Mouse (Mus musculus) urinary bladder, postnatal 4 days (tissue): ENCODE results near the gene Tbx5.
A peak's percentile ranks its signal among the peaks of the same experiment; 100 is the strongest.

Experiments
- DNase-seq, 2 experiments: peaks; one replicate each; pipeline ENCODE4 v3.0.0; 2021 to 2022; ENCODE audit warnings: low spot score in 2 of 2

Tbx5 gene

DNA sequence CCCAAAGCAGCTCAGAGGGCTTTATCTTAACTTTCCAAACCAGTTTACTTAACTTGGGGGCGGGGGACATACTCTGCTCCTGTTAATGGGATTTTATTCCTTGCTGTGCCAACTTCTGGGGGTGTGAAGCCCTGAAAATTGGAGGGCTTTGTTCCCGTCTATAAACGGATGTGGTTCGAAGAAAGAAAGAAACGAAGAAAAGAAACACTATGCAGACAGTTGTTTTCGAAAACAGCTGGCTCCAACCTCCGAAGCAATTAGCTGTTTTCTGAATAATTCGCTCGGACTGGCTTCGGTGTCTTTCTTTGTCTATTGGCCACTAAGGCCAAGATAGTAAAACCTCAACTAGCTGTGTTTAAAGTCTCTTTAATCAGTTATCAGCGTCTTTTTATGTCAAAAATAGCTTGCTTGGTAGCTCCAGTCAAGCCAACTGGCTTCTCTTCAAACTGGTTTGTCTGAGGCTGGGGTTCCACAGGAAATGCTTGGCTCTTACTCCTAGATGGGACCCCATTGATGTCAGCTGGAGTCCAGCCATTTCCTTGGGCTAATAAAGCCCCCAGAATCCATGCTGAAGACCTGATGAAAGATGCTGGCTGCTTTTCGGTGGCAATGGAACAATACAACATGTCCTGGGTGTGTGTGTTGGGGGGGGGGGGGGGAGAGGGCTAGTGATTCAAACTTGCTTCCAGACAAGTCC lies 21.3 kb upstream of the Tbx5 start:
- no peak for DNase-seq

DNA sequence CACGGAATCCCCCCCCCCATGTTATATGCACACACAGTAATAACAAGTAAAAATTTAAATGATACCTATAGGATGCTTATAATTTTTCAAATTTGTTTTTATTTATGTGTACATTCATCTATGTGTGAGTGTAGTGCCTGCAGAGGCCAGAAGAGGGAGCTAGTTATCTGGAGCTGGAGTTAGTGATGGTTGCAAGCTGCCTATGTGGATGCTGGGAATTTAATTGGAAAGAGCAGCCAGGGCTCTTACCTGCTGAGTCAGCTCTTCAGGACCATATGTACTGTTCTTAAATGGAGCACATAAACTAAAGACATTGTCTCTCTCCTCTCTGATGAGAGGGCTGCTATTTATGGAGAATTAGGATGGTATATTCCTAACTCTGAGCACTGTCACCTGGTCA lies 17.2 kb upstream of the Tbx5 start:
- DNase-seq = no peak

DNA sequence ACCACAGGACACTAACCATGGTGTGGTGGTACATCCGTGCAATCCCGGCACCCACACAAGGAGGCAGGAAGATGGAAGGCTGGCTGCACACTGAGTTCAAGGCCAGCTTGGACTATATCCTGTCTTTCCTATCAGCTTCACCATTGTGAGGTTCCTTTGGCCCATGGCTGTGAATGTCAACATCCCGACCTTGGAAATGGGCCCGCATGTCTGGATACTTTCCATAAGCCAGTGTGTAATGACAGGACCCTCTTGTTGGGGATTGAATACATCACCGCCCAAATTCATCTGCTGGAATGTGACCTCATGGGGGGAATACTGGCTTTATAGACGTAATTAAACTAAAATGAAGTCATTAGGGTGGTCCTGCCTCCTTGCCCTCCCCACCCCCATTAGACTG lies 12.0 kb upstream of the Tbx5 start:
- DNase-seq = no peak

DNA sequence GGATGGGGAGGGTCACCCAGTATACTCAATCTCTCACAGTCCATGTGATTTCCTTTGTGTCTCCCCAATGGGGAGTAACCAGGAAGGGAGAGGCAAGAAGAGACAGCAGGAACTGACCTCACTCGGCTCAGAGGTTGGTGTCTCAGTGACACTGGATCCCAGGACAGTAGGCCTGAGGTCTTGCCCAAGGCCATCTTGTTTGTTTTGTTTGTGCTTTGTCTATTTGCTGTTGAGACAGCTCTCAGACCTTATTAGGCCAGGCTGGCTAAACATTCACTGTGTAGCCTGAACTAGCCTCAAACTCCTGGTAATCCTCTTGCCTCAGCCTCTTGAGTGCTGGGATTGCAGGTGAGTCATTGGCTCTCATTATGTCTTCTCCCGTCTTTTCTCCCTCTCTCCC lies 11.0 kb upstream of the Tbx5 start:
- no peak for DNase-seq

DNA sequence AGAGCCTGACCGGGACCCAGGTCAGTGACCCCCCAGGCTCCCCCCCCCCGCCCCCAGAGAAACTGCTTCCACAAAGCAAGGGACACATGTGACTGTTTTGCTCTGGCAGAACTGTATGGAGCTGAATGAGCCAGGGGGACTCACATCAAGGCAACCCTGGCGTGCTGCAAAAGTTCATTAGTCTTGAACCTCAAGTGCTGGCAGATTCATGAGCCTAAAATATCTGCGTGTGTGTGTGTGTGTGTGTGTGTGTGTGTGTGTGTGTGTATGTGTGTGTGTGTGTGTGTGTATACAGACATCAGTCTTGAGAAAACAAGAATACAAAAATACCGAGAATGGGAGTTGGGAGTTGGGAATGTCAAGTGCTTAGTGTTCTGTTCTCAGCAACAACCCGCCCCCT lies 5.1 kb upstream of the Tbx5 start:
- no peak for DNase-seq

DNA sequence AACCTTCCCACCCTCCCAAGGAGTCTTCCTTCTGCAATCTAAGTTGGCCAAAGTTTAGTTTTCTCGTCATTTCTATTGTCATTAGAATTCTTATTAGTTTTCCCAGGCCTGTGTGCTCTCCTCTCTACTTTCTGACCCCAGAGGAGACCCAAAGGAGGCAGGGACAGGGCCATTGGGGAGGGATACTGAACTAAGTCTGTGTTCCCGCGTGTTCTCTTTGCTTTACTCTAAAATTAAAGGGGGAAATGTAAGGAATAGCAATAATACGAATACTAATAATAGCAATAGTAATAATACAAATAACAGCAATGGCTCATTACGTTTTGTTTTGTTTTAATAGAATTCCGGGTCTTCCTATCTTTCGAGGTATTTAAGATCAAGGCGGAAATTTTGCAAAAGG lies 1.9 kb upstream of the Tbx5 start:
- DNase-seq = no peak

DNA sequence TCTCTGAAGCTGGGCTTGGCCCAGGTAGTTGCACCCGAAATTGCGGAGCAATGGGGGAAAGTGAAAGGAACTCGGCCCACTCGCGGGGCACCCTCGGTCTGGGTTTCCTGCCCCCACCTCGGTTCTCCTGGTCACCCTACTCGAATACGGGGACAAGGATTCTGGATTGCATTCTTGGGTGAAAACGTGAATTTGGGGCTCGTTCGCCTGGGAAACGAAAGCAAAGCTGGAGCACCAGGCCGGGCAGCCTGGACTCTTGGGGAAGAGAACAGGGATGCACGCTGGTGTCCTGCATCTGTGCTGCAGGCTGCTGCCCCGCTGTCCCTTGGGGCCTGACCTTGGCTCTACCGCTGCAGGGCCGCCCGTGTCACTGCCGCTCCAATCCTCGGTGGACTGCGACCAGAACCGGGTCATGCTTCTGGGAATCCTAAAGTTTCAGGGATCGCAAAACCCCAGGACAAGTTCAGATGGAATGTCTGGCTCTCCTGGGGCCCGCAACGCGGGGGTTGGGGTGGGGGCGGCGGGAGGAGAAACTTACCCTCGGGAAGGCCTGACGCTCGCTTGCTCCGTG lies 1.2 kb upstream of the Tbx5 start:
- no peak for DNase-seq

DNA sequence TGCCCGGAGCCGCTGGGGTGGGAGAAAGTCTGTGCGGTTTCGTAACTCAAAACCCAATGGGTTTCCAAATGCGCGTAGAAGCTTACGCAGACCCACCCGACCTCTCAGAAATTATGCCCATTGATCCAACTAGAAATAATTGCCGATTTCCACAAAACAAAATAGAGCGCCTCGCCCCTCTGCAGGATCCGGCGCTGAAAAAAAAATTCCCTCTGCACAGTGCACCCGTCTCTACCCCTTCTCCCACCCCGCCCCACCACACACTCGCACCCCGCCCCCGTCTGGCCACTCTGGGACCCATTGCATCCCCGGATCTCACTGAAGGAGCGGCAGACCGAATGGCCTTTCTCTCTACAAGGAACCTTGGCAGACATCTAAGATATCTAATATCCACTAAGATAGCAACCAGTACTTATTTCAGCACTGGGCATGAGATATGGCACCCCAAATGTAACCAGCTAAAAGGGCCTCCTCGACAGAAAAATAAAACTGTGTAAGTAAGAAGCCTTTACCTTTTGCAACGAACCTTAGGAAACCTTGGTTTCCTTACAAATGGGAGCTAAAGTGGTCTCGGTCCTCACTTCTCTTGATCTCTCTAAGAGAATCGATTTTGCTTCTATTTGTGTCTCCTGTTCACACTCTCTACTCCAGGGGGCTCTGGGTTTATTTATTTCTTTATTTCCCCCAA lies 533 bp upstream of the Tbx5 start:
- no peak for DNase-seq

DNA sequence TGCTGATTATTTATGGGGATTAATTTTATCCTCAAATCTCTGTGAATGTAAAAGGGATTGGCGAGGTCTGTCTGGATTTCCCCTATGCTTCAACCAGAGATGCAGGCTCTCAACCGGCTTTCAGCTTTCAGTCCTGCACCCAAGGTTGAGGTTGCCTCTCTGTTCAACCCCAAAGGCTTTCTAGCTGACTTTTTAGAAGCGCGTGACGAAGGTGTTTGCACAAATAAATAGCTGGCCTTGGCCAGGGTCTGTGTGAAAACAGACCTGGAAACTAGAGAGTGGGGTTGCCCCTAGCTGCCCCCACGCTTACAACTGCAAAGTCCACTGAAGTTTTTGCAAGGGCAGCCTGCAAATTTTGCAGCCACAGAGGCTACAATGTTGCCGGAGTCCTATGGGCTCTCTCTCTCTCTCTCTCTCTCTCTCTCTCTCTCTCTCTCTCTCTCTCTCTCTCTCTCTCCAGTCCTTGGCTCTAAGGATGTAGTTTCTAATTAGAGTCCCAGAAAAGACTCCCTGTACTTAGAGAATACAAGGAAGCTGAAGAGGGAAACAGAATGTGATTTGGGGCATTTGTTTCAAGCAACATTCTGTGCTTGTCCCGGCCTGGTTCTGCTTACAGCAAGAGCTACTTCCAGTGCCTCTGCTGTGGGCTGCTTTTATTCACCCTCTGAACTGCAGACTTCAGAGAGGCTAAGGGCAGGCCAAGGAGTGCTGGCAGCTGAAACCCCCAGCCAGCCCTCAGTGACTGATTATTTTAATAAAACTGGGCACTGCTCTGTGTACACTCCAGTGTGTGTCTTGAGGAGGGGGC lies 959 bp downstream of the Tbx5 start:
- no peak for DNase-seq

DNA sequence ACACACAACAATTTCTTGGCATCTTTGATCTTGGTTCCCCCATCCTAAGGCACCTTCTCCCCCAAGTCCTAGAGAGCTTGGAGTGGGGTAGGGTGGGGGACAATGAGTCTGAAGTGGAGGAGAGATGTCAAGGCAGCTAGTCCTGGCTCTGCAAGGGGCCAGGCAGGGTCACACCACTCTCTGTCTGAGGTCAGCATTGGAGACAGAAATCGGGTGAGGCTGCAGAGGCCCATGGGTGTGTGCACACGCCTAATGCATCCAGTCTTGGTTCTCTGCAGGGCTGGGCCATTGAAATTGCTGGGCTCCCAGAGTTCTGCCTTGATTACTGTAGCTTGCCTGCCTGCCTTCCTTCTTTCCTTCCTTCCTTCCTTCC lies 1.5 kb downstream of the Tbx5 start:
- no peak for DNase-seq

DNA sequence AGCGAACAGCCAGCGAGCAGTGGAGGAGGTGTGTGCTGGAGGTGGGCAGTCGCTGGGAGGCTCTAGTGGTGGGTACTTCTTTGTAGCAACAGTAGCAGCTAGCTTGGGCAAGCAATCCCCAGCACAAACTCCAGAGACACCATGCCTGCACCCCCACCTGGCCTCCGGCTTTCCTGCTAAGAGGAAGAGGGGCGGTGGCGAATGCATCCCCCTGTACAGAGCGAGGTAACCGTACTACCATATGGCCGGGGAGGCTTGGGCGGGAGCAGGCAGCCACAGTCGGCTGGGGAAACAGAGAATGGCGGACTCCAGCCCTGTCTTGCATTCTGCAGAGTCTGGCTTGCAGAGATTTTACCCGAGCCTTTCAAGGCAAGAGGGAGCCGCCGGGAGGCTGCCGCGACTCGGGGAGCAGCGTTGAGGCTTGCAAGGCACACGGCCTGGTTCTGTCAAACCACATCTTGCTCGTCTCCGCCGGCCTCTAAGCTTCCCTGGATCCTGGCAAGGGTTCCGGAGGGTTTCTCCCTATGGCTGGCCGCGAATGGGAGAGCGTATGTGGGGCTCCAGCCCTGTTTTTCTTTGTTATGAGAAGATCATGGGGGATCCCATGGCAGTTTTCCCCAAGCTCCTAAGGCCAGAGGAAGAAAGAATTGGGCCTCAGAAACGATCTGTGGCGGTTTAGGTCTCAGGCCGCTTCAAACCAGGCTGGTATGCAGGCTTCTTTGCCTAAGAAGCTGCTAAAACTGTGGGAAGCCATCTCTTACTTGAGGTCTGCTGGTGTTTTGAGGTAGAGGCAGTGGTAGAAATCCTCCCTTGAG lies 2.8 kb downstream of the Tbx5 start:
- DNase-seq = peak in 1 of 2 experiments; percentile 61

DNA sequence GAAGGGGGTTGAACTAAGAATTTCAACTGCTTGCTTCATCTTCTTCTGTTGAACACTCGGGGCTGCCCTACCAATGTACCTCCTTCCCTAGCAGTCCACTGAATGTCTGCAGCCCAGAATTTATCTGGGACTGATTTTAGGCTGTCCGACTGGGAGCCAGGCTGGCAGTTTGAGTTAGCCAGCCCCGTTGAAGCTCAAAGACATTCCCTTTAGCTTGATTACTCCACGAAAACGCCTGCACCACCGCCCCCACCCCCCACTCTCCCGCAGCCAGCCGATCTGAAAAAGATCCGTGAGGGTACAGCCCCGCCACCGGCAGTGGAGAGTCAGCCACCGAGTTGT lies 3.4 kb downstream of the Tbx5 start:
- DNase-seq = no peak

DNA sequence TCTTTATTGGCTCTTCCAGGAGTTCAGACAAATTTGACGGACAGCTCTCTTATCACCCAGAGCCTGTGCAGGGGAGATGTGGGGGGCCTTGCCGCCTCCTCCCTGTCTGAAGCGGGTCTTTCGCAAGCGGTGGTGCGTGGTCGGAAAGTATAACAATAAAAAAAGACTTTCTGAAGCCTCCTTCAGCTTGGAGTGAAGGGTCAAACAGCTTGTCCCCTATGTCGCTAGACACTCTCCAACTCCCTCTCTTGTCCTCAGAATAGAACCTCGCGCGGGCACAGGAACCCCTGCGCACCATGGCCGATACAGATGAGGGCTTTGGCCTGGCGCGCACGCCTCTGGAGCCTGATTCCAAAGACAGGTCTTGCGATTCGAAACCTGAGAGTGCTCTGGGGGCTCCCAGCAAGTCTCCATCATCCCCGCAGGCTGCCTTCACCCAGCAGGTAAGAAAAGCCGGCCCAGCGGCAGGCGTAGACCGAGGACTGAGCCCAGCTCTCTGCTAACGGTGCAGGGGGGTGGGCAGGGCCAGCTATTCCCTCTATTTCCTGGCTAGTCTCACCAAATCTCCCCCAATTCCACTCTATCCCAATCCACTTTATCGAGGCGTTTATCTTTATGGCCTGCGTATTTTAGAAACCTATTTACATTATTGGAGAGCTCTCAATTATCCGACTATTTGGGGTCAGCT lies 4.3 kb downstream of the Tbx5 start:
- no peak for DNase-seq

DNA sequence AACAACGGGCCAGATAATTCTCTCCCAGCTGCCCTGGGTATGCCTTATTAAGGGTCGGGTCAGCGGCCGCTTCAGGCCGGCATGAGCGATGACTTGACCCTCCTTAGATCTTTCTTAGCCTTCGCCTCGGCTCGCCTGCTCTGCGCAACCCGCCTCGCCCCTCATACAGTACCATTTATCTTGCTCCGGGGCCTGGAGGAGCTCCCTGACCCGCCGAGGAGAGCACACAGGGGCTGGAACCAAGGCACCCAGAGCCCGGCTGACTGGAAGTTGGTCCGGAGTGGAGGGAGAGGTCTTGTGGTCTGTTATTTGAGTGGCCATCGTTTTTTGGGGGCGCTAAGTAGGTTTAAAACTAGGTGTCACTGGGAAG lies 4.8 kb downstream of the Tbx5 start:
- no peak for DNase-seq

DNA sequence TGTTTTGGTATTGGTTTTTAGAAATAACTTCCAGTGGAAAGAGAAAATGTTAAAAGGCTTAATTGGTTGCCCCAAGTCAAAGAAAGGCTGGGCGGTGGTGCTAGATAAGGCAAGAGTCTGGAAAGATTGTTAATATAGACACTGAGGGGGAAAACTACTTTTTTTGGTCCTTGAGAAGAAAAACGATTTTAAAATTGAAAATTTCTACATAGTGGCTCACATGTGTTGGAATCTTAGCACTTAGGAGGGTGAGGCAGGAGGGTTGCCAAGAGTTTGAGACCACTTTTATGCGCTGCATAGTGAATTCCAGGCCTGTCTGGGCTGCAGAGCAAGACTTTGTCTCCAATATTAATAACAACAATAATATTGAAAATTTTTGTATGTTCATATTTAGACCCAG lies 5.4 kb downstream of the Tbx5 start:
- no peak for DNase-seq

DNA sequence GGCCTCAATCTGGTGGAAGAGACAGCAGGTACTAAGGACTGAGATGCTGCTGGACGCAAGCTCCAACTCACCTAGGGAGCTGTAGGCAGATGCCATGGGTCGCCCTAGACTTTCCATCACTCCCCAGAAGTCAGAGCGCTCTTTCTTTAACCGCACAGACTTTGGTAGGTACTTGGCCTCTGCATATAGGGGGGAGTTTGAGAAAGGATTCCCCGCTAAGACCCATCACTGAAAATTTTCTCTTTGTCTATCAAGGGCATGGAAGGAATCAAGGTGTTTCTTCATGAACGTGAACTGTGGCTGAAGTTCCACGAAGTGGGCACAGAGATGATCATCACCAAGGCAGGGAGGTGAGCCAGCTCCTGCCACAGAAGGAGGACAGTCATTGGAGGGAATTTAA lies 6.0 kb downstream of the Tbx5 start:
- DNase-seq = no peak

DNA sequence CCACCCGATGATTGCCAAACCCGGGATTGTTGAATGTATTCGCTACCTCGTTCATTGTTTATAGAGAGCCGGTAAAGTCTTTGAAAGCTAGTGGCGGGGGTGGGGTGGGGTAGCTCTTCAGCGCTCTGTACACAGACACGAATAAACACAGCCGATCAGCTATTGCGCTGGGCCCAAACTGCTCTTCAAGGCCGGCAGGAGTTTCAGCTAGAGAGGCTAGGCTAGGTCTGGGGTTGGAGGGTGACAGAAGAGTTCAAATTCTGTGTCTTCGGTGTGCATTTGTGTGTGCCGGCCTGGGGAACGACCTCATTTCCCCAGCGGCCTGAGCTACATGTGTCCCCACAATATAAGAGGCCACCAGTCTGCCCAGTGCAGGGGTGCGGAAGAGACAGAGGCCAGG lies 6.7 kb downstream of the Tbx5 start:
- peak in 1 of 2 experiments; percentile 25 for DNase-seq

DNA sequence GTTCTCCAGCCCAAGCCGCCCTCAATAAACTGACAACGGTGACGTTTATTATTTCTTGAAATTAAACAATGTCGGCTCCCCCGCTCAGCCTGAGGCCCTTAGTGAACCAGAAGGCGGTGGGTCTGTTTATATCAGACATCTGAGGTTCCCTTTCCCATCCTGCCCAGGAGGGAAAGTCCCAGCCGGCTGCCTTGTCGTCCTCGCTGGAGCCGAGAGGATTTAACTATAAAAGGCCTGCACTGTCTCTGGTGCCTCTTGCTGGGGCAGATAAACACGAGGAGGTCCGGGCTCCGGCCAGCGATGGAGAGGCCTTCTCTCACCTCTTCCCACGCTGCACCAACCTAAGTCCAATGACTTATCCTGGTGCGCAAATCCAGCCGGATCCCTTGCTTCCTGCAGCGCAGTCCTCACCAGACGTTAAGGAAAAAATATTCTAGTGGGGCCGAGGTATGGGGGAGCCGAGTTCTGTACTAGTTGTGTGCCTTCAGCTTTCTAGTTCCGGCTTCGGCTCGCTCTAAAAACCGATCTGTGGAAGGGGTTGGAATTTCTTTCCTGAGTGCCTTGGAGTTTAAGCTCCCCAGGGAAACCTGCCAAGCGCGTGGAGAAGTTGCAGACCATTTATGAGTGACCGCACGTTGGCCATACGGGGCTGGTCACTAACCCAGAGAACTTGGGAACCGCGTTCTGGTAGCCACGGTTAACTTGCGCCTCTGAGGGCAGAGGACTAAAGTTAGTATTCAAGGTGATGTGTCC lies 7.3 kb downstream of the Tbx5 start:
- DNase-seq = no peak

DNA sequence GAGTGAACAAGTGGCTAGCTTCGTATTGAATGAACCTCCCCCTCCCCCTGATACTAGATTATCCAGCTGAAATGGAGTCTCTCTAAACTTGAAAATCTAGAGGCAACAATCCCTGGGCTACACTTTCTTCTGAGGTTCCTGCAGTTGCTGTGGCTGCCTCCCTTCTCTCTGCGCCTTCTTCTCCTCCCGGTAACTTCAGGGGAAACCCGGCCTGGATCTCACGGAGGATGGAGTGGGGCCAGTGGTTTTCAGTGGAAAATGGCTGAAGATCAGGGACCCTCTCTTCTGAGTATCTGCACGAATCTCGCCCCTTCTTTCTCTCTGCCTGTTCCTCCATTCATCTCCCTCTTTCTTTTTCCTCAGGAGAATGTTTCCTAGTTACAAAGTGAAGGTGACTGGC lies 7.9 kb downstream of the Tbx5 start:
- DNase-seq = no peak

DNA sequence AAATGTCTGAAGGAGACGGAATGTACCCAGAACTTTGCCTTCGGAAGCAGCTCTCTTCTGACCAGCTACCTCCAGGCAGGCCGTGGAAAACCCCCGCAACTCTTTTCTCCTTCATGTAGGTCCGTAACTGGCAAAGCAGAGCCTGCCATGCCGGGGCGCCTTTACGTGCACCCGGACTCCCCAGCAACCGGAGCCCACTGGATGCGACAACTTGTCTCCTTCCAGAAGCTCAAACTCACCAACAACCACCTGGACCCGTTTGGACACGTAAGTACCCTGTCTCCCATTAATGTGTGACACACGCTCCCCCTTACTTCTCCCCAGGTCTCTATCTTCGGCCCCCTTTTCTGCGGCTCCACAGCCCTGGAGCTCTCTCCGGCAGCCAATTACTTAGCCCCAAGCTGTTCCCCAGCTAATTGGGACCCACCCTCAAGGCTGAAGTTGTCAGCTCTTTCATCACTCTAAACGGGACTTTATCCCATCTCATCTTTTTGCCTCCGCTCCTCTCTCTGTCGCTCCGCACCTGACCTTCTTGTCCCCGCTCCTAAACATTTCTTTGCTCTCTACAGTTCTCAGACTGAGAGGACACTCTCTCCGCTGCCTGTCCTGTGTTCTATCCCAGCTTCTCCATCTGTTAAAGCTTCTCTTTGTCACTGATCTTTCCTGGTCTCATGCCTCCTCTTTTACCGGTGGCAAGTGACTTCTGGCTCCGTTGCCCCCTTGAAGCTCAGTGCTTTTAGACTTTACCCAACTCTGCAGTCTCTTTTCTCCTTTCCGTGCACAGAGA lies 9.4 kb downstream of the Tbx5 start:
- DNase-seq = no peak
